Mouse (Mus musculus): ENCODE results near the gene Camta1. TPM values are rescaled to one million over a fixed set of nuclear protein-coding genes. Genes with fewer than 3 reads are reported as not detected.

Gene Camta1
- polyA plus RNA-seq, 1 experiment from 2014 or later, result 115 TPM

GRCm38 (mm10) chr4:151282103-151282502 is 579.6 kb downstream of the Camta1 start:
- WGBS, result 77% methylated on average over 14 of the region's 14 CpGs
- no peak for DNase-seq (ENCODE audit: low spot score)

GRCm38 (mm10) chr4:151275292-151275691 is 586.4 kb downstream of the Camta1 start:
- no peak overlapping the region for H3K27ac ChIP-seq
- no peak for TF ChIP-seq CTCF (IDR thresholded peaks at IDR 0.05; ENCODE audit: low read depth)
- no peaks in the 10 kb centered on the region for H3K36me3 ChIP-seq (ENCODE audit: insufficient read depth, low read length)
- 69% methylated on average over 13 of the region's 13 CpGs for WGBS
- no peaks in the 10 kb centered on the region for H3K27me3 ChIP-seq (ENCODE audit: insufficient read depth, low read length)
- no peak for DNase-seq (ENCODE audit: low spot score)
- no peak overlapping the region for H3K4me2 ChIP-seq (ENCODE audit: low read length)
- H3K4me3 ChIP-seq (replicated peaks; ENCODE audit: low read depth, low read length), result no peak overlapping the region
- no peak overlapping the region for H3K9ac ChIP-seq (ENCODE audit: low read depth, low read length)
- no peaks in the 10 kb centered on the region for H3K9me3 ChIP-seq (replicated peaks; ENCODE audit: low read length)
- no peak for ATAC-seq (replicated peaks; ENCODE audit: low FRiP score, low read depth)
- H3K4me1 ChIP-seq (replicated peaks; ENCODE audit: insufficient read depth, low read length), result no peaks in the 10 kb centered on the region

More at GRCm38 (mm10) chr4:151282103-151282502, 579.6 kb downstream of the Camta1 start:
- Histone ChIP-seq H3K27ac (no peak overlapping the region), H3K27me3 (ENCODE audit: insufficient read depth, low read length) (no peaks in the 10 kb centered on the region), H3K9ac (ENCODE audit: low read depth, low read length) (no peak overlapping the region), H3K4me3 (replicated peaks; ENCODE audit: low read depth, low read length) (no peak overlapping the region), H3K9me3 (replicated peaks; ENCODE audit: low read length) (no peaks in the 10 kb centered on the region), H3K4me1 (replicated peaks; ENCODE audit: insufficient read depth, low read length) (no peaks in the 10 kb centered on the region), H3K4me2 (ENCODE audit: low read length) (no peak overlapping the region), H3K36me3 (ENCODE audit: insufficient read depth, low read length) (no peaks in the 10 kb centered on the region)
- no peak for TF ChIP-seq CTCF (IDR thresholded peaks at IDR 0.05; ENCODE audit: low read depth)
- no peak for ATAC-seq (replicated peaks; ENCODE audit: low FRiP score, low read depth)

- Histone ChIP-seq H3K4me2 (ENCODE audit: low read length) (no peak overlapping the region), H3K9ac (ENCODE audit: low read depth, low read length) (no peak overlapping the region), H3K4me1 (replicated peaks; ENCODE audit: insufficient read depth, low read length) (no peaks in the 10 kb centered on the region), H3K27ac (no peak overlapping the region), H3K4me3 (replicated peaks; ENCODE audit: low read depth, low read length) (no peak overlapping the region), H3K36me3 (ENCODE audit: insufficient read depth, low read length) (no peaks in the 10 kb centered on the region), H3K9me3 (replicated peaks; ENCODE audit: low read length) (no peaks in the 10 kb centered on the region), H3K27me3 (ENCODE audit: insufficient read depth, low read length) (no peaks in the 10 kb centered on the region)
- ATAC-seq (replicated peaks; ENCODE audit: low FRiP score, low read depth) (no peak), DNase-seq (ENCODE audit: low spot score) (no peak)
- no peak for TF ChIP-seq CTCF (IDR thresholded peaks at IDR 0.05; ENCODE audit: low read depth)
- WGBS, result 32% methylated on average over 14 of the region's 14 CpGs
Measured at GRCm38 (mm10) chr4:151263786-151264414, 597.8 kb downstream of the Camta1 start.

GRCm38 (mm10) chr4:151263052-151263451 is 598.6 kb downstream of the Camta1 start:
- 60% methylated on average over 7 of the region's 7 CpGs for WGBS
- Histone ChIP-seq H3K4me2 (ENCODE audit: low read length) (no peak overlapping the region), H3K4me3 (replicated peaks; ENCODE audit: low read depth, low read length) (no peak overlapping the region), H3K27me3 (ENCODE audit: insufficient read depth, low read length) (no peaks in the 10 kb centered on the region), H3K27ac (no peak overlapping the region), H3K9me3 (replicated peaks; ENCODE audit: low read length) (no peaks in the 10 kb centered on the region), H3K9ac (ENCODE audit: low read depth, low read length) (no peak overlapping the region), H3K4me1 (replicated peaks; ENCODE audit: insufficient read depth, low read length) (no peaks in the 10 kb centered on the region), H3K36me3 (ENCODE audit: insufficient read depth, low read length) (no peaks in the 10 kb centered on the region)
- TF ChIP-seq CTCF (IDR thresholded peaks at IDR 0.05; ENCODE audit: low read depth), result no peak
- DNase-seq (ENCODE audit: low spot score) (no peak), ATAC-seq (replicated peaks; ENCODE audit: low FRiP score, low read depth) (no peak)

- no peaks in the 10 kb centered on the region for H3K36me3 ChIP-seq (ENCODE audit: insufficient read depth, low read length)
- WGBS, result 53% methylated on average over 4 of the region's 4 CpGs
- no peak overlapping the region for H3K4me2 ChIP-seq (ENCODE audit: low read length)
- no peak for TF ChIP-seq CTCF (IDR thresholded peaks at IDR 0.05; ENCODE audit: low read depth)
- no peak overlapping the region for H3K4me3 ChIP-seq (replicated peaks; ENCODE audit: low read depth, low read length)
- H3K9me3 ChIP-seq (replicated peaks; ENCODE audit: low read length), result no peaks in the 10 kb centered on the region
- no peaks in the 10 kb centered on the region for H3K4me1 ChIP-seq (replicated peaks; ENCODE audit: insufficient read depth, low read length)
- H3K27me3 ChIP-seq (ENCODE audit: insufficient read depth, low read length), result no peaks in the 10 kb centered on the region
- no peak for DNase-seq (ENCODE audit: low spot score)
- H3K27ac ChIP-seq, result no peak overlapping the region
- H3K9ac ChIP-seq (ENCODE audit: low read depth, low read length), result no peak overlapping the region
- ATAC-seq (replicated peaks; ENCODE audit: low FRiP score, low read depth), result no peak
Measured at GRCm38 (mm10) chr4:151256622-151257021, 605.1 kb downstream of the Camta1 start.

- no peak for ATAC-seq (replicated peaks; ENCODE audit: low FRiP score, low read depth)
- Histone ChIP-seq H3K36me3 (ENCODE audit: insufficient read depth, low read length) (no peaks in the 10 kb centered on the region), H3K4me3 (replicated peaks; ENCODE audit: low read depth, low read length) (no peak overlapping the region), H3K9me3 (replicated peaks; ENCODE audit: low read length) (no peaks in the 10 kb centered on the region), H3K27ac (no peak overlapping the region), H3K4me1 (replicated peaks; ENCODE audit: insufficient read depth, low read length) (no peaks in the 10 kb centered on the region), H3K4me2 (ENCODE audit: low read length) (no peak overlapping the region), H3K27me3 (ENCODE audit: insufficient read depth, low read length) (no peaks in the 10 kb centered on the region), H3K9ac (ENCODE audit: low read depth, low read length) (no peak overlapping the region)
- no peak for DNase-seq (ENCODE audit: low spot score)
- WGBS, result 90% methylated on average over 6 of the region's 6 CpGs
- no peak for TF ChIP-seq CTCF (IDR thresholded peaks at IDR 0.05; ENCODE audit: low read depth)
Measured at GRCm38 (mm10) chr4:151250824-151251223, 610.9 kb downstream of the Camta1 start.
